Mouse (Mus musculus): Measurements from ENCODE around the gene Lemd2.

Gene Lemd2

GRCm38 (mm10) chr17:27186068-27186467 is 18.2 kb downstream of the Lemd2 start:
- no peak for DNase-seq

GRCm38 (mm10) chr17:27183667-27184292 is 20.5 kb downstream of the Lemd2 start:
- no peak for DNase-seq

- no peak for DNase-seq
Measured at GRCm38 (mm10) chr17:27182401-27182800, 21.9 kb downstream of the Lemd2 start.

GRCm38 (mm10) chr17:27181666-27182065 is 22.6 kb downstream of the Lemd2 start:
- peak; percentile 66 for DNase-seq

- DNase-seq, result no peak
Measured at GRCm38 (mm10) chr17:27179681-27180280, 24.5 kb downstream of the Lemd2 start.

GRCm38 (mm10) chr17:27178427-27179177 is 25.7 kb downstream of the Lemd2 start:
- DNase-seq, result no peak

GRCm38 (mm10) chr17:27178019-27178418 is 26.2 kb downstream of the Lemd2 start:
- peak; percentile 45 for DNase-seq

- no peak for DNase-seq
Measured at GRCm38 (mm10) chr17:27176754-27177153, 27.5 kb downstream of the Lemd2 start.

- DNase-seq, result no peak
Measured at GRCm38 (mm10) chr17:27176287-27176686, 28.0 kb downstream of the Lemd2 start.

GRCm38 (mm10) chr17:27175196-27175874 is 28.9 kb downstream of the Lemd2 start:
- DNase-seq, result no peak

GRCm38 (mm10) chr17:27173715-27174114 is 30.6 kb downstream of the Lemd2 start:
- no peak for DNase-seq

- no peak for DNase-seq
Measured at GRCm38 (mm10) chr17:27172459-27172858, 31.8 kb downstream of the Lemd2 start.

- no peak for DNase-seq
Measured at GRCm38 (mm10) chr17:27171121-27171520, 33.1 kb downstream of the Lemd2 start.

- no peak for DNase-seq
Measured at GRCm38 (mm10) chr17:27169952-27170695, 34.1 kb downstream of the Lemd2 start.

- no peak for DNase-seq
Measured at GRCm38 (mm10) chr17:27168569-27168968, 35.7 kb downstream of the Lemd2 start.

- peak; percentile 46 for DNase-seq
Measured at GRCm38 (mm10) chr17:27167545-27167944, 36.7 kb downstream of the Lemd2 start, which contains the start of gene Ip6k3. Gene Ip6k3 (minus strand): TSS chr17:27167795.

- DNase-seq, result no peak
Measured at GRCm38 (mm10) chr17:27166901-27167300, 37.4 kb downstream of the Lemd2 start.

- peak; percentile 62 for DNase-seq
Measured at GRCm38 (mm10) chr17:27165054-27165773, 39.1 kb downstream of the Lemd2 start.

- DNase-seq, result peak; percentile 45
Measured at GRCm38 (mm10) chr17:27160905-27161304, 43.4 kb downstream of the Lemd2 start.

- no peak for DNase-seq
Measured at GRCm38 (mm10) chr17:27159169-27159568, 45.1 kb downstream of the Lemd2 start.

GRCm38 (mm10) chr17:27158439-27158838 is 45.8 kb downstream of the Lemd2 start:
- DNase-seq, result no peak

- DNase-seq, result no peak
Measured at GRCm38 (mm10) chr17:27155752-27156151, 48.5 kb downstream of the Lemd2 start.

All from lung, postnatal 10 days (tissue).